Mouse (Mus musculus): ENCODE measurements around the gene Edn1.

Gene Edn1

GRCm38 (mm10) chr13:42301161-42301721, at the start of gene Edn1:
TSS of gene Edn1 (plus strand) at chr13:42301476.
- peak; percentile 9 to 32 for DNase-seq (ENCODE audit: low read depth in 1 of 2, low spot score in 2 of 2)

- DNase-seq (ENCODE audit: low read depth in 1 of 2, low spot score in 2 of 2), result no peak
These were observed 47.5 kb upstream of the Edn1 start for GRCm38 (mm10) chr13:42253821-42254220.

GRCm38 (mm10) chr13:42255105-42255504, 46.2 kb upstream of the Edn1 start:
- no peak for DNase-seq (ENCODE audit: low read depth in 1 of 2, low spot score in 2 of 2)

GRCm38 (mm10) chr13:42258422-42258821, 42.9 kb upstream of the Edn1 start:
- DNase-seq (ENCODE audit: low read depth in 1 of 2, low spot score in 2 of 2), result peak in 1 of 2 experiments; percentile 39

GRCm38 (mm10) chr13:42260667-42261066, 40.6 kb upstream of the Edn1 start:
- DNase-seq (ENCODE audit: low read depth in 1 of 2, low spot score in 2 of 2), result no peak

- DNase-seq (ENCODE audit: low read depth in 1 of 2, low spot score in 2 of 2), result no peak
These were observed 31.2 kb upstream of the Edn1 start for GRCm38 (mm10) chr13:42270051-42270450.

- DNase-seq (ENCODE audit: low read depth in 1 of 2, low spot score in 2 of 2), result no peak
These were observed 24.4 kb upstream of the Edn1 start for GRCm38 (mm10) chr13:42276774-42277454.

- no peak for DNase-seq (ENCODE audit: low read depth in 1 of 2, low spot score in 2 of 2)
These were observed 23.5 kb upstream of the Edn1 start for GRCm38 (mm10) chr13:42277751-42278150.

- DNase-seq (ENCODE audit: low read depth in 1 of 2, low spot score in 2 of 2), result no peak
These were observed 15.4 kb upstream of the Edn1 start for GRCm38 (mm10) chr13:42285896-42286295.

GRCm38 (mm10) chr13:42286768-42287167, 14.5 kb upstream of the Edn1 start:
- DNase-seq (ENCODE audit: low read depth in 1 of 2, low spot score in 2 of 2), result no peak

- DNase-seq (ENCODE audit: low read depth in 1 of 2, low spot score in 2 of 2), result no peak
These were observed 8.7 kb upstream of the Edn1 start for GRCm38 (mm10) chr13:42292593-42292992.

- DNase-seq (ENCODE audit: low read depth in 1 of 2, low spot score in 2 of 2), result no peak
These were observed 3.0 kb upstream of the Edn1 start for GRCm38 (mm10) chr13:42298302-42298701.

- DNase-seq (ENCODE audit: low read depth in 1 of 2, low spot score in 2 of 2), result no peak
These were observed 2.5 kb upstream of the Edn1 start for GRCm38 (mm10) chr13:42298766-42299165.

GRCm38 (mm10) chr13:42300567-42300966, 709 bp upstream of the Edn1 start:
- DNase-seq (ENCODE audit: low read depth in 1 of 2, low spot score in 2 of 2), result peak; percentile 5 to 53

- DNase-seq (ENCODE audit: low read depth in 1 of 2, low spot score in 2 of 2), result no peak
These were observed 935 bp downstream of the Edn1 start for GRCm38 (mm10) chr13:42301961-42302861.

- DNase-seq (ENCODE audit: low read depth in 1 of 2, low spot score in 2 of 2), result no peak
These were observed 2.1 kb downstream of the Edn1 start for GRCm38 (mm10) chr13:42303180-42303929.

GRCm38 (mm10) chr13:42304139-42304538, 2.9 kb downstream of the Edn1 start:
- DNase-seq (ENCODE audit: low read depth in 1 of 2, low spot score in 2 of 2), result no peak

GRCm38 (mm10) chr13:42306870-42307800, 5.9 kb downstream of the Edn1 start:
- DNase-seq (ENCODE audit: low read depth in 1 of 2, low spot score in 2 of 2), result no peak

GRCm38 (mm10) chr13:42308368-42309103, 7.3 kb downstream of the Edn1 start:
- no peak for DNase-seq (ENCODE audit: low read depth in 1 of 2, low spot score in 2 of 2)
